Mouse (Mus musculus) ovary, adult 2 months (tissue): ENCODE data around the gene Phyhipl. TPM values are rescaled to one million over a fixed set of nuclear protein-coding genes. Genes with fewer than 3 reads are reported as not detected.

Source experiments
- polyA plus RNA-seq: library from polyadenylated mRNA; depleted of rRNA; stranded (reverse); fragments of >200 nt; gene quantifications from 2 replicates; pipeline ENCODE4 v1.2.3, GENCODE M21; 2012; rRNA removed

The Phyhipl gene
- 0.21 and 0.36 TPM in 2 replicates for polyA plus RNA-seq

GRCm38 (mm10) chr10:70655828-70656227, at the start of gene Phyhipl:
Gene Phyhipl, minus strand, starts transcription at chr10:70655965.

Other genes starting within 250 kb of the Phyhipl start
- gene Fam13c, start 215.5 kb downstream of the Phyhipl start, polyA plus RNA-seq, result 2.5 and 3.3 TPM in 2 replicates